ENCODE assay signal across 20 mouse cellular contexts in the genomic region with DNA sequence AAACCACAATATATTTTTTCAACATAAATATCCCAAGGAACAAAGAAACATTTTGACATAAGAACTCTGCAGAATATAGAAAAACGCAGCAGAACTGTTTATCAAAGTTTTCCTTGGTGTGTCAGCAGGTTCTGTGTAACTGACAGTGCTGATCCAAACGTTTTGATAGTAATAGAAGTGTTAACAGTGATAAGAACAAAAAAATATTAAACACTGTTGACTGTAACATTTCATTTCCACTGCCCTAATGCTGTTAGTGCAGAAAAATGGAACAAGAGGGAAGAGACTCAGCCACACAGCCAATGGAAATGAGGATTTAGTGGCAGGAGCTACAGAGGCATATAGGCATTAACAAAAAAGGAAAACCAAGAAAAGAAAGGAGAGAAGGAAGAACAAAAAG.
DNase-seq lines count a peak whose midpoint lies in the region; ATAC-seq and TF ChIP-seq lines count a peak whose summit lies in the region.
"Had no signal": no experiment of that assay in that cellular context is flagged by ENCODE, and none has a peak within 500 bp of the region (broad histone marks: within the 10 kb centered on the region; RNA-seq: fewer than 3 reads in every experiment).

No protein-coding gene starts in this region.

- H3K4me1 ChIP-seq in midbrain, embryonic 11.5 days (ENCODE audit: control insufficient read depth, insufficient read depth, low read length) = peaks cover 3% of the 10 kb centered on the region; the same call in 1 of the 2 replicates
- H3K4me1 ChIP-seq in midbrain, embryonic 13.5 days (replicated peaks) = peaks cover 3% of the 10 kb centered on the region; the same call in 1 of the 2 replicates
- H3K4me1 ChIP-seq in MEL (ENCODE audit: control insufficient read depth in 1 of 2, insufficient read depth in 2 of 2, low read length in 2 of 2) = peaks cover 2 to 13% of the 10 kb centered on the region in 2 experiments
- H3K4me1 ChIP-seq: embryonic facial prominence, embryonic 12.5 days; forebrain, embryonic 12.5 days; hindbrain, embryonic 15.5 days had no signal

- H3K79me2 ChIP-seq in MEL (ENCODE audit: control insufficient read depth, insufficient read depth, low read length, poor library complexity) = no peaks in the 10 kb centered on the region

- no peak overlapping the region for H3K4me3 ChIP-seq in midbrain, embryonic 11.5 days (ENCODE audit: low read depth, low read length)
- H3K4me3 ChIP-seq in midbrain, embryonic 13.5 days (replicated peaks) = no peak overlapping the region
- no peak overlapping the region for H3K4me3 ChIP-seq in MEL (ENCODE audit: control insufficient read depth in 1 of 2, insufficient read depth in 1 of 2, low read depth in 2 of 2, low read length in 2 of 2)
- H3K4me3 ChIP-seq: embryonic facial prominence, embryonic 12.5 days; forebrain, embryonic 12.5 days; gastrocnemius, adult 2 months; heart, embryonic 13.5 days; hindbrain, embryonic 15.5 days had no signal

- no peak for TF ChIP-seq RAD21 in MEL (IDR thresholded peaks at IDR 0.05; ENCODE audit: low read depth, low read length)

- H3K9ac ChIP-seq in midbrain, embryonic 11.5 days (ENCODE audit: low read length) = no peak overlapping the region
- no peak overlapping the region for H3K9ac ChIP-seq in midbrain, embryonic 13.5 days (replicated peaks)
- peak overlapping the region; percentile 25; the same call in 1 of the 2 replicates for H3K9ac ChIP-seq in MEL (ENCODE audit: control insufficient read depth, low read depth, low read length, poor library complexity, severe bottlenecking)
- H3K9ac ChIP-seq: embryonic facial prominence, embryonic 12.5 days; forebrain, embryonic 12.5 days; forebrain, postnatal 0 days; heart, embryonic 13.5 days; hindbrain, embryonic 15.5 days had no signal

- TF ChIP-seq EP300 in MEL (IDR thresholded peaks at IDR 0.05; ENCODE audit: low read depth in 1 of 2, low read length in 2 of 2) = peak; percentile 78 to 93

- no peak for TF ChIP-seq POLR2A in MEL (IDR thresholded peaks at IDR 0.05; ENCODE audit: control insufficient read depth in 1 of 2, insufficient read depth in 1 of 2, low read depth in 1 of 2, low read length in 2 of 2, poor library complexity in 1 of 2)

- peak; percentile 83 for DNase-seq in midbrain, embryonic 11.5 days (ENCODE audit: low spot score, missing footprints)
- peak; percentile 47 for DNase-seq in MEL (ENCODE audit: low read depth, low spot score)
- DNase-seq in left cerebral cortex, adult 8-10 months (ENCODE audit: low spot score in 2 of 2) = no peak
- DNase-seq in lung, postnatal 4 days = no peak
- DNase-seq: adrenal gland, postnatal 10 days; cerebellum, adult 11-12 months; cerebellum, adult 9-10 months; cerebellum, postnatal 25 days; forebrain, postnatal 0 days; gastrocnemius, adult 2 months; gastrocnemius, postnatal 25 days; heart, adult 11 months; heart, postnatal 36 days had no signal

- H3K27me3 ChIP-seq in midbrain, embryonic 11.5 days (ENCODE audit: control insufficient read depth, insufficient read depth, low read length) = no peaks in the 10 kb centered on the region
- no peaks in the 10 kb centered on the region for H3K27me3 ChIP-seq in midbrain, embryonic 13.5 days
- no peaks in the 10 kb centered on the region for H3K27me3 ChIP-seq in MEL (ENCODE audit: control insufficient read depth in 1 of 2, insufficient read depth in 2 of 2, low read length in 2 of 2)
- H3K27me3 ChIP-seq: embryonic facial prominence, embryonic 12.5 days; forebrain, embryonic 12.5 days; heart, embryonic 13.5 days; hindbrain, embryonic 15.5 days had no signal

- ATAC-seq in midbrain, embryonic 11.5 days (ENCODE audit: low FRiP score) = no peak
- no peak for ATAC-seq in midbrain, embryonic 13.5 days
- 0 out of 2 replicates have a peak, but pooled peaks have one; percentile 54 for ATAC-seq in erythroid progenitor cell, adult 5-6 weeks (replicated peaks; ENCODE audit: low FRiP score, poor library complexity, severe bottlenecking)
- peak; percentile 61 for ATAC-seq in megakaryocyte progenitor cell, adult 5-6 weeks (replicated peaks; ENCODE audit: poor library complexity)
- ATAC-seq: forebrain, postnatal 0 days had no signal

- no peaks in the 10 kb centered on the region for H3K36me3 ChIP-seq in midbrain, embryonic 11.5 days (ENCODE audit: control insufficient read depth, insufficient read depth, low read length)
- H3K36me3 ChIP-seq in midbrain, embryonic 13.5 days = no peaks in the 10 kb centered on the region
- peaks cover 0 to 15% of the 10 kb centered on the region in 2 experiments; a peak in 2 of 4 replicates for H3K36me3 ChIP-seq in MEL (ENCODE audit: control insufficient read depth in 1 of 2, insufficient read depth in 2 of 2, low read length in 2 of 2)
- H3K36me3 ChIP-seq: embryonic facial prominence, embryonic 12.5 days; forebrain, embryonic 12.5 days; heart, embryonic 13.5 days; hindbrain, embryonic 15.5 days had no signal

- 20% methylated on average over 2 of the region's 2 CpGs for WGBS in midbrain, embryonic 11.5 days
- WGBS in midbrain, embryonic 13.5 days = 18% methylated on average over 2 of the region's 2 CpGs

- TF ChIP-seq CTCF in MEL (IDR thresholded peaks at IDR 0.05 in 2 of 3, conservative IDR thresholded peaks at IDR 0.05 in 1 of 3; ENCODE audit: control insufficient read depth in 1 of 3, insufficient read depth in 1 of 3, low read depth in 2 of 3, low read length in 3 of 3, poor library complexity in 1 of 3, severe bottlenecking in 1 of 3) = no peak

- no peaks in the 10 kb centered on the region for H3K9me3 ChIP-seq in midbrain, embryonic 11.5 days (ENCODE audit: control insufficient read depth, low read length)
- no peaks in the 10 kb centered on the region for H3K9me3 ChIP-seq in midbrain, embryonic 13.5 days
- no peaks in the 10 kb centered on the region for H3K9me3 ChIP-seq in MEL (replicated peaks; ENCODE audit: insufficient read depth, low read length)
- H3K9me3 ChIP-seq: embryonic facial prominence, embryonic 12.5 days; forebrain, embryonic 12.5 days; heart, embryonic 13.5 days; hindbrain, embryonic 15.5 days had no signal

- H3K4me2 ChIP-seq in midbrain, embryonic 11.5 days = no peak overlapping the region
- no peak overlapping the region for H3K4me2 ChIP-seq in midbrain, embryonic 13.5 days (replicated peaks)
- H3K4me2 ChIP-seq: embryonic facial prominence, embryonic 12.5 days; forebrain, embryonic 12.5 days; heart, embryonic 13.5 days; hindbrain, embryonic 15.5 days had no signal

- no peak overlapping the region for H3K27ac ChIP-seq in midbrain, embryonic 11.5 days (ENCODE audit: low read depth, low read length)
- H3K27ac ChIP-seq in midbrain, embryonic 13.5 days = no peak overlapping the region
- H3K27ac ChIP-seq in MEL (ENCODE audit: control insufficient read depth, low read depth, low read length) = peak overlapping the region; percentile 63
- H3K27ac ChIP-seq: embryonic facial prominence, embryonic 12.5 days; forebrain, embryonic 12.5 days; gastrocnemius, adult 2 months; heart, embryonic 13.5 days; hindbrain, embryonic 15.5 days had no signal

TF ChIP-seq in MEL, 35 proteins besides CTCF, POLR2A, EP300 and RAD21:
- TF ChIP-seq ETS1 (IDR thresholded peaks at IDR 0.05; ENCODE audit: low read depth, low read length) = peak; percentile 62
- TF ChIP-seq GATA1 (IDR thresholded peaks at IDR 0.05; ENCODE audit: low read depth, low read length) = peak; percentile 67
- TF ChIP-seq MYB (IDR thresholded peaks at IDR 0.05; ENCODE audit: low read depth, low read length) = peak; percentile 78
- TF ChIP-seq ZNF384 (IDR thresholded peaks at IDR 0.05; ENCODE audit: low read depth, low read length) = peak; percentile 68
- TF ChIP-seq SIN3A (IDR thresholded peaks at IDR 0.05; ENCODE audit: low read length) = peak; percentile 22; the same call in 1 of the 2 replicates
- TF ChIP-seq HCFC1 (IDR thresholded peaks at IDR 0.05; ENCODE audit: low read depth, low read length) = no peak
- no peak for TF ChIP-seq ZC3H11A (IDR thresholded peaks at IDR 0.05; ENCODE audit: low read depth, low read length)
- peak; percentile 59 for TF ChIP-seq TCF12 (IDR thresholded peaks at IDR 0.05; ENCODE audit: low read depth, low read length)

Comparison
In these comparisons a context has a peak if more than half of its experiments do, and no peak if none do; other contexts are left out.
1. ATAC-seq: peak in erythroid progenitor cell, adult 5-6 weeks (single experiment) and megakaryocyte progenitor cell, adult 5-6 weeks (single experiment); none in midbrain, embryonic 11.5 days (single experiment) and midbrain, embryonic 13.5 days (single experiment).
2. DNase-seq: peak in midbrain, embryonic 11.5 days (single experiment) and MEL (single experiment); none in left cerebral cortex, adult 8-10 months (0 of 2) and lung, postnatal 4 days (0 of 2).